Mouse (Mus musculus) gonadal fat pad, adult 2 months (tissue): ENCODE data around the gene Gm17651. TPM values are rescaled to one million over a fixed set of nuclear protein-coding genes. Genes with fewer than 3 reads are reported as not detected.

Experiments
- DNase-seq: peaks from one replicate; pipeline ENCODE4 v3.0.0-alpha.2; 2012; ENCODE audit warnings: low read depth
- polyA plus RNA-seq: library from polyadenylated mRNA; depleted of rRNA; stranded (reverse); fragments of >200 nt; gene quantifications from 2 replicates; pipeline ENCODE4 v1.2.3, GENCODE M21; 2012; rRNA removed

Gene Gm17651
- polyA plus RNA-seq, 1 experiment = not detected

GRCm38 (mm10) chr3:97630746-97631145, 43.7 kb downstream of the Gm17651 start:
- no peak for DNase-seq

- DNase-seq = no peak
Observed at GRCm38 (mm10) chr3:97629941-97630340, 44.6 kb downstream of the Gm17651 start.

GRCm38 (mm10) chr3:97628391-97629001, 46.0 kb downstream of the Gm17651 start, which contains the start of gene Fmo5:
Gene Fmo5 (plus strand): TSS chr3:97628804.
- no peak for DNase-seq

- DNase-seq = no peak
Observed at GRCm38 (mm10) chr3:97627893-97628292, 46.6 kb downstream of the Gm17651 start.

GRCm38 (mm10) chr3:97624611-97625010, 49.9 kb downstream of the Gm17651 start:
- no peak for DNase-seq

Other genes with a start within 250 kb of the Gm17651 start
- gene Chd1l, start 64.5 kb downstream of the Gm17651 start, polyA plus RNA-seq = 5.2 and 7.1 TPM in 2 replicates
- 6.4 and 10.1 TPM in 2 replicates for gene Fmo5, start 45.9 kb downstream of the Gm17651 start, polyA plus RNA-seq
- gene Prkab2, start 16.5 kb downstream of the Gm17651 start, polyA plus RNA-seq = 9.7 and 11.6 TPM in 2 replicates
- gene Pde4dip, start 214.0 kb upstream of the Gm17651 start, polyA plus RNA-seq = 38.0 and 39.3 TPM in 2 replicates
- gene Sec22b, start 226.5 kb upstream of the Gm17651 start, polyA plus RNA-seq = 45.5 and 47.6 TPM in 2 replicates